Mouse (Mus musculus) ES-E14 (cell line): ENCODE results near the gene Creld1. TPM values are rescaled to one million over a fixed set of nuclear protein-coding genes. Genes with fewer than 3 reads are reported as not detected.

ENCODE experiments used
- DNase-seq: peaks from one replicate; pipeline ENCODE4 v3.0.0-alpha.2; 2013; ENCODE audit warnings: low read depth, low spot score
- H3K27ac ChIP-seq: 2 replicates; pipeline ENCODE4 v1.5.1; 2012; ENCODE audit warnings: low read depth, mild to moderate bottlenecking, low read length, moderate library complexity, mixed read lengths; ENCODE audit not compliant: poor library complexity, insufficient read depth, severe bottlenecking
- H3K36me3 ChIP-seq: 2 replicates; pipeline ENCODE4 v1.6.1; 2012; ENCODE audit warnings: mild to moderate bottlenecking, low read length, moderate library complexity, mixed read lengths; ENCODE audit not compliant: control insufficient read depth, poor library complexity, insufficient read depth, severe bottlenecking
- H3K4me1 ChIP-seq, 2 experiments: fragments of 150-350 bp in 1 of 2; sonication (generic) in 1 of 2; 2 replicates each; pipeline ENCODE4 v1.6.1; 2012; ENCODE audit warnings: low read length in 2 of 2, mild to moderate bottlenecking in 1 of 2, mixed read lengths in 1 of 2; ENCODE audit not compliant: control insufficient read depth in 2 of 2, insufficient read depth in 2 of 2, poor library complexity in 1 of 2
- H3K4me3 ChIP-seq, 2 experiments: fragments of 150-350 bp in 1 of 2; sonication (generic) in 1 of 2; 2 replicates each; pipeline ENCODE4 v1.5.1; 2012; ENCODE audit warnings: low read length in 2 of 2, low read depth in 1 of 2, mild to moderate bottlenecking in 1 of 2, mixed read lengths in 1 of 2; ENCODE audit not compliant: insufficient read depth in 1 of 2, poor library complexity in 1 of 2, severe bottlenecking in 1 of 2
- H3K9ac ChIP-seq: 2 replicates; pipeline ENCODE4 v1.6.1; 2012; ENCODE audit warnings: low read depth, mild to moderate bottlenecking, low read length, mixed read lengths; ENCODE audit not compliant: poor library complexity, insufficient read depth, severe bottlenecking
- H3K9me3 ChIP-seq: fragments of 150-350 bp; sonication (generic); 2 replicates; pipeline ENCODE4 v1.6.1; 2012; ENCODE audit warnings: low read depth, mild to moderate bottlenecking, low read length; ENCODE audit not compliant: control insufficient read depth, insufficient read depth
- CHD2 ChIP-seq: IDR thresholded peaks from 2 replicates; pipeline ENCODE4 v1.6.1; 2014; ENCODE audit warnings: mild to moderate bottlenecking, low read depth, low read length, inconsistent platforms
- HCFC1 ChIP-seq: IDR thresholded peaks from 2 replicates; pipeline ENCODE4 v1.6.1; 2012; ENCODE audit warnings: low read length, inconsistent platforms, borderline replicate concordance; ENCODE audit not compliant: insufficient read depth
- MAFK ChIP-seq: IDR thresholded peaks from 2 replicates; pipeline ENCODE4 v1.6.1; 2014; ENCODE audit warnings: mild to moderate bottlenecking, low read depth, low read length, inconsistent platforms; ENCODE audit not compliant: insufficient read depth
- ZC3H11A ChIP-seq: IDR thresholded peaks from 2 replicates; pipeline ENCODE4 v1.6.1; 2012; ENCODE audit warnings: low read depth, mild to moderate bottlenecking, inconsistent platforms, low read length, borderline replicate concordance
- ZNF384 ChIP-seq: IDR thresholded peaks from 2 replicates; pipeline ENCODE4 v1.6.1; 2012; ENCODE audit warnings: low read depth, low read length, inconsistent platforms
- in situ Hi-C, 2 experiments: fragments of 600-800 bp; cut with MboI; formaldehyde crosslinking; loops; one replicate each; pipeline ENCODE4 v1.15.1; 2025; ENCODE audit warnings: low sequenced_read_pairs in 2 of 2, inconsistent platforms in 1 of 2; ENCODE audit not compliant: unreplicated experiment in 2 of 2
- total RNA-seq: library from RNA; depleted of rRNA; stranded (reverse); fragments of 300-350 nt; gene quantifications from 2 replicates; pipeline ENCODE4 v1.2.3, GENCODE M21; 2012; rRNA removed

Gene Creld1
- total RNA-seq, 1 experiment, result 20.8 TPM

DNA sequence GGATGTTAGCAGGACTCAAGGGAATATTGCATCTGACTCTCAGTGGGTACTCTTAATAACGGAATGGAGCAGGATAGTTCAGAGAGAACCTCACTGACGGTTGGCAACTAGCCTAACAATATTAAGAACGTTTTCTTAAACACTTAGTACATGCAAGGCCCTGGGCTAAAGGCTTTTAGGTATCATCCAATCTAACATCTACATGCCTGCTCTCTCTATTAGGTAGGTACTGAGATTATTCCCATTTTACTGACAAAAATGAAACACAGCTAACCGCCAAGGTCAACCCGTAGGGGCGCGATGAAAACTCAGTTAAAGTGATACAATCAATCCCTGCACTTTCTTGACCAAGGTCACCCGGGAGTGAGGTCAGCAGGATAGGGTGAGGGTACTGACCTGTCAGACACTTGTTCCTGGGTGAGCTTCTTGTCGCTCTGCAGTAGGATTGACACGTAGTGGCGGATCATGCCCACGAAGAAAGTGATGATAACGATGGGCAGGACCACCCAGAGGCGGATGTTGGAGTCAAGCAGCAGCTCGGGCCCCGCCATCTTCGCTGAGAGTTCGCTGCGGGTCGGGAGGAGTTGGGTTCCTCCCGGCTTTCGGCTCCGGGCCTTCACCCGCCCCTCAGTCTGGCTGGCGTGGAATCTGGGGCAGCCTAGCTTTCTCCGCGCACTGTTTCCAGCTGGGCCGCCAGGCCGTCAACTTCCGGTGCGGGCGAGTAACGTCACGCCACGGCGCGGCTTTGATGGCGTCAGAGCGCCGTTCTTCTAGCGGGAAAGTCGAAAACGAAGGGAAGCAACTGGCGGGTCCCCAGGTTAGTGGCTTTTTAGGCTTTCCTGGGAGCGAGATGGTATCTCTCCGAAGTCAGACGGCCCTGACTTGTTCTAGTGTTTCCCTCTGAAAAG is 48.1 kb downstream of the Creld1 start, which contains the start of the genes Emc3 and Fancd2:
Gene Emc3, minus strand, starts transcription at position 721 of the 908 bp plus-strand sequence.
Gene Fancd2, plus strand, starts transcription at position 751 of the 908 bp plus-strand sequence.
- no peak within 1 kb of the TSS; the same call in 1 of the 2 replicates for H3K27ac ChIP-seq
- H3K36me3 ChIP-seq, result no peaks in the 10 kb centered on the region
- H3K9ac ChIP-seq, result peak within 1 kb of the TSS; percentile 83
- peak within 1 kb of the TSS; percentile 73 to 94 for H3K4me3 ChIP-seq
- no peaks in the 10 kb centered on the region for H3K4me1 ChIP-seq
- H3K9me3 ChIP-seq, result no peaks in the 10 kb centered on the region
- TF ChIP-seq ZNF384 (no peak), MAFK (no peak), CHD2 (no peak), HCFC1 (peak; percentile 82), ZC3H11A (no peak)
- peak; percentile 84 for DNase-seq
- in situ Hi-C loops, result no loop called here

- in situ Hi-C loops, result no loop called here
- TF ChIP-seq ZC3H11A, result no peak
- 0 out of 2 replicates have a peak, but pooled peaks have one; percentile 5 for TF ChIP-seq ZNF384
- TF ChIP-seq MAFK, result no peak
- Histone ChIP-seq H3K4me1 (no peaks in the 10 kb centered on the region), H3K9me3 (no peaks in the 10 kb centered on the region), H3K4me3 (peak overlapping the region; percentile 73 to 94), H3K36me3 (peaks cover 4% of the 10 kb centered on the region), H3K9ac (peak overlapping the region; percentile 83), H3K27ac (no peak overlapping the region; the same call in 1 of the 2 replicates)
- DNase-seq, result no peak
Observed at GRCm38 (mm10) chr6:113531840-113532404, 48.8 kb downstream of the Creld1 start.

DNA sequence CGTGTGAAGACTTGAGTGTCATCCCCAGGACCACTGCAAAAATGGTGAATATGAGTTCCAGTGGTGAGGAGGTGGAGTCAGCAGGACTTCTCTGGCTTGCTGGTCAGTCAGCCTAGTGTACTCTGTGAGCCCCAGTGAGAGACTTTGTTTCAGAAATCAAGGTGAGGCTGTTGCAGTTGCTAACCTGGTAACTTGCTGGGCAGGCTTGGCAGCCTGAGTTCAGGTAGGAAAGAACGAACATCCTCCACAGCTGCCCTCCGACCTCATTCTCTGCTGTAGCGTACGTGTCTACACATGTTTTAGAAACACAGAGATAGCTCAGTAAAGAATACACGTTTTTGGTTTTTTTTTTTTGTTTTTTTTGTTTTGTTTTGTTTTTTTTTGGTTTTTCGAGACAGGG is 51.8 kb downstream of the Creld1 start:
- TF ChIP-seq ZC3H11A (no peak), CHD2 (no peak), ZNF384 (no peak), MAFK (no peak), HCFC1 (no peak)
- Histone ChIP-seq H3K4me1 (no peaks in the 10 kb centered on the region), H3K9ac (no peak overlapping the region), H3K9me3 (no peaks in the 10 kb centered on the region), H3K36me3 (peaks cover 9% of the 10 kb centered on the region), H3K4me3 (no peak overlapping the region), H3K27ac (no peak overlapping the region)
- in situ Hi-C loops, result no loop called here
- no peak for DNase-seq

DNA sequence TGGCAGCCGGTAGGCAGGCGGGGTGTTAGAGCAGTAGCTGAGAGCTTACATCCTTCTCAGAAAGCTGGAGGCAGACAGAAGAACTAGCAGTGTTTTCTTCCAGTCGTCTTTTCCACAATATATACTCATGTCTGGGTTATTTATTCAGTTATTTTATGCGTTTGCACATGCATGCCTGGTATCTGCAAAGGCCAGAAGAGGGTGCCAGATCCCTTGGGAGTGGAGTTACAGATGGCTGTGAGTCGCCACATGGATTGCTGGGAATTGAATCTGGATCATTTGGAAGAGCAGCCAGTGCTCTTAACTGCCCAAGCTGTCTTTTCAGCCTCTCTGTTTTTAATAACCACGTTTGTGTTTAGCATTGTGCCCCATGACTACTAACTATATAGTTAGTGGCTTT is 58.5 kb downstream of the Creld1 start:
- Histone ChIP-seq H3K36me3 (peaks cover 17% of the 10 kb centered on the region), H3K27ac (no peak overlapping the region), H3K4me3 (no peak overlapping the region), H3K9me3 (no peaks in the 10 kb centered on the region), H3K9ac (no peak overlapping the region), H3K4me1 (no peaks in the 10 kb centered on the region)
- no peak for DNase-seq
- in situ Hi-C loops, result no loop called here
- TF ChIP-seq ZC3H11A (no peak), ZNF384 (no peak), CHD2 (no peak), MAFK (no peak), HCFC1 (no peak)

Other genes with a start within 250 kb of the Creld1 start
- gene Mtmr14, start 245.5 kb upstream of the Creld1 start, total RNA-seq, result 42.4 and 44.8 TPM in 2 replicates
- gene Cpne9, start 201.0 kb upstream of the Creld1 start, total RNA-seq, result 1.7 and 2.9 TPM in 2 replicates
- gene Brpf1, start 176.2 kb upstream of the Creld1 start, total RNA-seq, result 38.8 and 43.1 TPM in 2 replicates
- 11.9 and 13.0 TPM in 2 replicates for gene Ogg1, start 156.3 kb upstream of the Creld1 start, total RNA-seq
- 8.5 and 9.4 TPM in 2 replicates for gene Camk1, start 139.3 kb upstream of the Creld1 start, total RNA-seq
- gene Tada3, start 105.4 kb upstream of the Creld1 start, total RNA-seq, result 31.7 and 35.3 TPM in 2 replicates
- 217 and 227 TPM in 2 replicates for gene Arpc4, start 105.2 kb upstream of the Creld1 start, total RNA-seq
- gene Ttll3, start 94.0 kb upstream of the Creld1 start, total RNA-seq, result 5.3 and 6.9 TPM in 2 replicates
- 34.5 and 42.3 TPM in 2 replicates for gene Rpusd3, start 64.0 kb upstream of the Creld1 start, total RNA-seq
- gene Cidec, start 47.5 kb upstream of the Creld1 start, total RNA-seq, result 0.42 and 0.45 TPM in 2 replicates
- gene Jagn1, start 40.7 kb upstream of the Creld1 start, total RNA-seq, result 119 and 140 TPM in 2 replicates
- gene Il17re, start 24.8 kb upstream of the Creld1 start, total RNA-seq, result 0.80 and 3.0 TPM in 2 replicates
- 6.2 and 13.3 TPM in 2 replicates for gene Il17rc, start 11.9 kb upstream of the Creld1 start, total RNA-seq
- 15.1 and 16.3 TPM in 2 replicates for gene Prrt3, start 18.6 kb downstream of the Creld1 start, total RNA-seq
- gene Emc3, start 48.4 kb downstream of the Creld1 start, total RNA-seq, result 71.2 and 74.1 TPM in 2 replicates
- 34.7 and 37.5 TPM in 2 replicates for gene Fancd2, start 48.4 kb downstream of the Creld1 start, total RNA-seq
- 0.45 and 1.0 TPM in 2 replicates for gene Fancd2os, start 117.4 kb downstream of the Creld1 start, total RNA-seq
- gene Brk1, start 121.5 kb downstream of the Creld1 start, total RNA-seq, result 81.8 and 113 TPM in 2 replicates
- gene Vhl, start 140.7 kb downstream of the Creld1 start, total RNA-seq, result 13.2 and 13.9 TPM in 2 replicates
- gene Irak2, start 155.2 kb downstream of the Creld1 start, total RNA-seq, result 12.6 and 22.0 TPM in 2 replicates
- gene Tatdn2, start 213.8 kb downstream of the Creld1 start, total RNA-seq, result 62.6 and 70.6 TPM in 2 replicates
- gene Ghrl, start 236.6 kb downstream of the Creld1 start, total RNA-seq, result 1.8 and 2.3 TPM in 2 replicates